Mouse (Mus musculus) kidney, adult 2 months (tissue): ENCODE data around the gene Galc.

Experiments used
- CTCF ChIP-seq: fragments of 200-500 bp; conservative IDR thresholded peaks from 2 replicates; pipeline ENCODE4 v1.5.1; 2011; ENCODE audit warnings: low read depth, mild to moderate bottlenecking, control low read depth, low read length, moderate library complexity, mixed read lengths; ENCODE audit not compliant: insufficient read depth, insufficient read length
- POLR2A ChIP-seq: fragments of 200-500 bp; IDR thresholded peaks from one replicate; pipeline ENCODE4 v1.6.1; 2011; ENCODE audit warnings: low read depth, low read length, control low read depth

- TF ChIP-seq CTCF (no peak), POLR2A (no peak)
These were observed 3.8 kb downstream of the Galc start for GRCm38 (mm10) chr12:98255373-98255995.
